Mouse (Mus musculus) liver, postnatal 0 days (tissue): Measurements from ENCODE around the gene Tex38. TPM values are rescaled to one million over a fixed set of nuclear protein-coding genes. Genes with fewer than 3 reads are reported as not detected.
A peak's percentile ranks its signal among the peaks of the same experiment; 100 is the strongest.

Experiments
- ATAC-seq: fragments of 200-750 bp; cut with Nextera tagmentation; 2 replicates; pipeline ENCODE4 v1.8.0; 2017; ENCODE audit warnings: mild to moderate bottlenecking, moderate library complexity
- DNase-seq: peaks from one replicate; pipeline ENCODE4 v3.0.0-alpha.2; 2016
- H3K27ac ChIP-seq: fragments of 300-500 bp; sonication (generic); 2 replicates; pipeline ENCODE4 v1.5.1; 2014; ENCODE audit warnings: antibody characterized with exemption, moderate library complexity, mild to moderate bottlenecking, low read depth
- H3K27me3 ChIP-seq: fragments of 300-500 bp; sonication (generic); 2 replicates; pipeline ENCODE4 v1.6.1; 2014; ENCODE audit warnings: low read length, control low read depth, mixed read lengths; ENCODE audit not compliant: insufficient read depth
- H3K36me3 ChIP-seq: fragments of 300-500 bp; sonication (generic); replicated peaks from 2 replicates; pipeline ENCODE4 v1.6.1; 2014; ENCODE audit warnings: mild to moderate bottlenecking, control low read depth, low read length, moderate library complexity, mixed read lengths; ENCODE audit not compliant: insufficient read depth
- H3K4me1 ChIP-seq: fragments of 300-500 bp; sonication (generic); 2 replicates; pipeline ENCODE4 v1.6.1; 2014; ENCODE audit warnings: antibody characterized with exemption, mild to moderate bottlenecking, control low read depth; ENCODE audit not compliant: insufficient read depth
- H3K4me2 ChIP-seq: fragments of 300-500 bp; sonication (generic); 2 replicates; pipeline ENCODE4 v1.6.1; 2014; ENCODE audit warnings: low read depth, mild to moderate bottlenecking, low read length, moderate library complexity, mixed read lengths
- H3K4me3 ChIP-seq: fragments of 300-500 bp; sonication (generic); 2 replicates; pipeline ENCODE4 v1.5.1; 2014; ENCODE audit warnings: low read depth, low read length
- H3K9ac ChIP-seq: fragments of 300-500 bp; sonication (generic); replicated peaks from 2 replicates; pipeline ENCODE4 v1.6.1; 2014; ENCODE audit warnings: mild to moderate bottlenecking, moderate library complexity
- H3K9me3 ChIP-seq: fragments of 300-500 bp; sonication (generic); 2 replicates; pipeline ENCODE4 v1.6.1; 2016; ENCODE audit warnings: mild to moderate bottlenecking, control low read depth, low read length, mixed read lengths
- CTCF ChIP-seq: sonication (generic); IDR thresholded peaks from 2 replicates; pipeline ENCODE4 v1.5.1; 2016; ENCODE audit warnings: antibody characterized with exemption, low read depth
- EP300 ChIP-seq: IDR thresholded peaks from 2 replicates; pipeline ENCODE4 v1.6.1; 2016; ENCODE audit warnings: antibody characterized with exemption, low read depth, mild to moderate bottlenecking
- WGBS: fragments of 180-500 bp; shearing (Covaris S2); extraction: QIAGEN DNeasy Blood & Tissue Kit; methylation state at CpG from one replicate; pipeline ENCODE4 v1.1.7; 2014; ENCODE audit not compliant: insufficient replicate concordance; 5-methylcytosine and 5-hydroxymethylcytosine counted together
- polyA plus RNA-seq: library from polyadenylated mRNA; unstranded; fragments of >200 nt; fragmentation: Nextera tagmentation; extraction: Ambion mirVana; gene quantifications from 2 replicates; pipeline ENCODE4 v1.2.1, GENCODE M21; 2015

The Tex38 gene
- polyA plus RNA-seq, 1 experiment from 2014 or later = 0.22 TPM

DNA sequence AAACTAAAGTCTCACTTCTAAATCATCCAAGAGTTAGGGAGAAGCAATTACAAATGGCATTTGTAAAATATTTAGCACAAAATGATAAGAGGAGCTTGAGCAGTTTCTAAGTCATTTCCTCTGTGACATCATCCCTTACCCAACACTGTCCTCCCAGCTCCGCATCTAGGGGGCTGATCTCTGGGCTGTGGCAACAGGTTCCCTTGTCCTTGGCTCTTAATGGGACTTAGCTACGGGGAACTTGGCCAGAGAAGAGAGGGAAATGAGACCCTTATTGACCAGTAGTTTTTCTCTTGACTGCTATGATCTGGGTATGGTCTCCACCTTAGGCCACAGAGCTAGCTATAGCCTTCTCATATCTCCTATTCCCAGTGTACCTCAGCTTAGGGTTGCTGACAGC, 44.5 kb upstream of the Tex38 start:
- no peak for ATAC-seq
- Histone ChIP-seq H3K4me1 (peaks cover 59% of the 10 kb centered on the region), H3K4me3 (no peak overlapping the region), H3K4me2 (no peak overlapping the region), H3K9me3 (no peaks in the 10 kb centered on the region), H3K9ac (no peak overlapping the region), H3K27me3 (no peaks in the 10 kb centered on the region), H3K36me3 (no peaks in the 10 kb centered on the region), H3K27ac (no peak overlapping the region)
- TF ChIP-seq EP300 (no peak), CTCF (no peak)
- WGBS = 44% methylated on average over 2 of the region's 2 CpGs
- no peak for DNase-seq

DNA sequence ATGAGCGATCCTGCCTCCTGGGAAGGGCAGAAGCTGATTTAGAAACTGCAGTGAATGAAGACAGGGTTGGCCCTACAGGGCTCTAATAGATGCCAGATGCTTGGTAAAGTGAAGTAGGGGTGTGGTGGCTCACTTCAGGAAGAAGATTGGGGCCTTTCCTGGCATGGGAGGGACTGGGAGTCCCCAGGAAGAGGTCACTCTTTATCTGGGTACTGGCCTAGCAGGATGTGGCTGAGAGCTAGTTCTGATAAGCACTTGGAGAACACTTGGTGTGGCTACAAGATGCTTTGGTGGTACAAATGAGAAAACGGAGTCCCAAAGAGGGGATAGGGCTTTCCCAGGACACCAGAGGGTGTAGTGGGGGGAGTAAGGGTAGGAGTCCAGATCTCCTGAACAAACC, 43.4 kb upstream of the Tex38 start:
- Histone ChIP-seq H3K9ac (0 out of 2 replicates have a peak overlapping the region, but pooled peaks have one; percentile 18), H3K9me3 (no peaks in the 10 kb centered on the region), H3K4me1 (peaks cover 49% of the 10 kb centered on the region), H3K4me2 (peak overlapping the region; percentile 49), H3K36me3 (no peaks in the 10 kb centered on the region), H3K27me3 (no peaks in the 10 kb centered on the region), H3K4me3 (no peak overlapping the region), H3K27ac (peak overlapping the region; percentile 4; the same call in 1 of the 2 replicates)
- WGBS = 38% methylated on average over 2 of the region's 2 CpGs
- TF ChIP-seq EP300 (peak; percentile 72), CTCF (no peak)
- DNase-seq (no peak), ATAC-seq (peak; percentile 10; the same call in 1 of the 2 replicates)

- no peak overlapping the region for H3K9ac ChIP-seq
- H3K27me3 ChIP-seq = no peaks in the 10 kb centered on the region
- H3K4me3 ChIP-seq = no peak overlapping the region
- H3K9me3 ChIP-seq = no peaks in the 10 kb centered on the region
- no peak overlapping the region for H3K27ac ChIP-seq
- TF ChIP-seq CTCF (no peak), EP300 (no peak)
- DNase-seq (no peak), ATAC-seq (peak; percentile 32)
- H3K4me1 ChIP-seq = peaks cover 33% of the 10 kb centered on the region
- WGBS = 47% methylated on average over 3 of the region's 3 CpGs
- no peaks in the 10 kb centered on the region for H3K36me3 ChIP-seq
- H3K4me2 ChIP-seq = no peak overlapping the region
Observed at GRCm38 (mm10) chr4:115821928-115822327, 41.1 kb upstream of the Tex38 start.

- Histone ChIP-seq H3K4me1 (peaks cover 32% of the 10 kb centered on the region), H3K9me3 (no peaks in the 10 kb centered on the region), H3K9ac (no peak overlapping the region), H3K27me3 (no peaks in the 10 kb centered on the region), H3K4me3 (no peak overlapping the region), H3K27ac (no peak overlapping the region), H3K4me2 (no peak overlapping the region), H3K36me3 (no peaks in the 10 kb centered on the region)
- DNase-seq (no peak), ATAC-seq (no peak)
- TF ChIP-seq EP300 = no peak
- no peak for TF ChIP-seq CTCF
Observed at GRCm38 (mm10) chr4:115821431-115821830, 40.6 kb upstream of the Tex38 start.

DNA sequence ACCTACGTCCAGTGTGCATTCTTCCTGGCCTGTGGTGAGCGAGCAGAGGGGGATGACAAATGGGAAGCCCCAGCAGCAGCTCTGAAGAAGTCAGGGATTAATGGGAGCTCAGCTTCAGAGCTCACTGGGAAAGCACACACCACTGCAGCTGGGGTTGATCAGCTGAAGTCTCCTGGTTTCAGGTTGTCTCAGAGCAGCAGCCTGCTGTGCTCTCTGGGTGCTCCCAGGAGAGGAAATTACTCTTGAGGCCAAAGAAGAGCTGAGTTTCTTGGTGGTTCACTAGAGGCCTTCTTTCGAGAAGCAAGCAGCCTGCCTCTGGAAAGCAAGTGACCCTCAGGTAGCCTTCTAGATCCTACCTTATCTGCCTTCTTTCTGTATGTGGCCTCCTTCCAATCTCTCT, 40.1 kb upstream of the Tex38 start:
- Histone ChIP-seq H3K4me2 (no peak overlapping the region), H3K4me1 (peaks cover 32% of the 10 kb centered on the region), H3K27ac (no peak overlapping the region), H3K9ac (no peak overlapping the region), H3K36me3 (no peaks in the 10 kb centered on the region), H3K9me3 (no peaks in the 10 kb centered on the region), H3K4me3 (no peak overlapping the region), H3K27me3 (no peaks in the 10 kb centered on the region)
- DNase-seq = no peak
- TF ChIP-seq EP300 (no peak), CTCF (no peak)
- no peak for ATAC-seq
- WGBS = 83% methylated on average over 3 of the region's 3 CpGs

GRCm38 (mm10) chr4:115820199-115820598, 39.4 kb upstream of the Tex38 start:
- WGBS = 62% methylated on average over 3 of the region's 3 CpGs
- Histone ChIP-seq H3K4me1 (peaks cover 26% of the 10 kb centered on the region), H3K27ac (no peak overlapping the region), H3K9me3 (no peaks in the 10 kb centered on the region), H3K9ac (no peak overlapping the region), H3K27me3 (no peaks in the 10 kb centered on the region), H3K4me3 (no peak overlapping the region), H3K36me3 (no peaks in the 10 kb centered on the region; the same call in 1 of the 2 replicates), H3K4me2 (no peak overlapping the region)
- TF ChIP-seq CTCF (no peak), EP300 (no peak)
- ATAC-seq = no peak
- no peak for DNase-seq

DNA sequence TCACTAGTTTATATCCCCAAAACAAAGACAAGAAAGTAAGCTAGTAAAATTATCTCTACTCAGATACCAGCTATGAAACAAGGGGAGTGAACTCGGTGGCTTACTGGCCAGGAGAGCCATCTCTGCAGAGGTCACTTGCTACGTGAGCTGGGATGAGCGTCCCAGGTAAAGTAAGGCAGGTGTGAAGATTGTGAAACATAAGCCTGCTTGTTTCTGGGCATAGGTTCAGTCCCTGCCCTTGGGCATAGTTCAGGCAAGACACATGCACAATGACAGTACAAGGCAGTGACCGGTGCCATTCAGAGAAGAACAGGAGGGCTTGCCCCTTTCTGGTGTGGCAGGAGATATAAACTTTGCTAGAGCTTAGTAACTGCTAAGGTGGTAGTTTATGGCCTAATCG, 34.8 kb upstream of the Tex38 start:
- 81% methylated on average over 5 of the region's 5 CpGs for WGBS
- no peak overlapping the region for H3K4me3 ChIP-seq
- no peak for DNase-seq
- TF ChIP-seq EP300 (no peak), CTCF (no peak)
- ATAC-seq = no peak
- H3K4me1 ChIP-seq = no peaks in the 10 kb centered on the region; the same call in 1 of the 2 replicates
- H3K27ac ChIP-seq = no peak overlapping the region
- H3K9ac ChIP-seq = no peak overlapping the region
- H3K27me3 ChIP-seq = no peaks in the 10 kb centered on the region
- H3K9me3 ChIP-seq = no peaks in the 10 kb centered on the region
- peaks cover 3% of the 10 kb centered on the region; the same call in 1 of the 2 replicates for H3K36me3 ChIP-seq
- H3K4me2 ChIP-seq = no peak overlapping the region
